ENCODE assay signal across 28 mouse cellular contexts in genomic region chr9:43465731-43466330, GRCm38 (mm10).
DNase-seq lines count a peak whose midpoint lies in the region; ATAC-seq and TF ChIP-seq lines count a peak whose summit lies in the region.
"Had no signal": no experiment of that assay in that cellular context is flagged by ENCODE, and none has a peak within 500 bp of the region (broad histone marks: within the 10 kb centered on the region; RNA-seq: fewer than 3 reads in every experiment).

No protein-coding gene starts in this region.

- no peak for ATAC-seq in heart, embryonic 12.5 days (ENCODE audit: insufficient number of reproducible peaks, low FRiP score)
- no peak for ATAC-seq in forebrain, embryonic 14.5 days
- ATAC-seq: intestine, postnatal 0 days; Patski had no signal

- intact Hi-C loops in heart, postnatal 10 days (cut with DNase I): no loop called here

- no peaks in the 10 kb centered on the region for H3K4me1 ChIP-seq in heart, embryonic 12.5 days (replicated peaks)
- peaks cover 25% of the 10 kb centered on the region for H3K4me1 ChIP-seq in kidney, adult 2 months (ENCODE audit: control insufficient read depth, insufficient read depth, low read length)
- H3K4me1 ChIP-seq in forebrain, embryonic 14.5 days (ENCODE audit: control insufficient read depth, insufficient read depth, low read length): 0 out of 2 replicates have a peak, but pooled peaks cover 2% of the 10 kb centered on the region
- H3K4me1 ChIP-seq: lung, embryonic 15.5 days; neural tube, embryonic 13.5 days had no signal

- H3K27ac ChIP-seq in heart, embryonic 12.5 days (ENCODE audit: poor library complexity, severe bottlenecking): no peak overlapping the region
- peak overlapping the region; percentile 95 for H3K27ac ChIP-seq in kidney, adult 2 months (ENCODE audit: insufficient read depth, low read depth, low read length)
- no peak overlapping the region for H3K27ac ChIP-seq in forebrain, embryonic 14.5 days (ENCODE audit: low read depth, low read length)
- H3K27ac ChIP-seq: embryonic facial prominence, embryonic 10.5 days; embryonic facial prominence, embryonic 15.5 days; forebrain, embryonic 12.5 days; hindbrain, embryonic 14.5 days; layer of hippocampus, adult 2 months; left cerebral cortex, adult 2 months; limb, embryonic 13.5 days; liver, embryonic 14.5 days; lung, embryonic 15.5 days; midbrain, embryonic 12.5 days; neural tube, embryonic 13.5 days had no signal

- peaks cover 26% of the 10 kb centered on the region for H3K27me3 ChIP-seq in heart, embryonic 12.5 days (replicated peaks)
- H3K27me3 ChIP-seq in kidney, adult 2 months (replicated peaks; ENCODE audit: control insufficient read depth, insufficient read depth, low read length): no peaks in the 10 kb centered on the region
- H3K27me3 ChIP-seq in forebrain, embryonic 14.5 days (replicated peaks; ENCODE audit: control insufficient read depth, insufficient read depth, low read length): no peaks in the 10 kb centered on the region
- H3K27me3 ChIP-seq: embryonic facial prominence, embryonic 15.5 days; limb, embryonic 13.5 days; lung, embryonic 15.5 days; midbrain, embryonic 12.5 days; neural tube, embryonic 13.5 days had no signal

- no peak overlapping the region for H3K9ac ChIP-seq in heart, embryonic 12.5 days
- H3K9ac ChIP-seq in forebrain, embryonic 14.5 days (ENCODE audit: low read length): no peak overlapping the region
- H3K9ac ChIP-seq: embryonic facial prominence, embryonic 15.5 days; forebrain, embryonic 12.5 days; hindbrain, embryonic 14.5 days; limb, embryonic 13.5 days; liver, embryonic 14.5 days; lung, embryonic 15.5 days; midbrain, embryonic 12.5 days; neural tube, embryonic 13.5 days had no signal

- H3K36me3 ChIP-seq in heart, embryonic 12.5 days: no peaks in the 10 kb centered on the region
- H3K36me3 ChIP-seq in kidney, adult 2 months (ENCODE audit: control insufficient read depth, insufficient read depth, low read length): no peaks in the 10 kb centered on the region
- H3K36me3 ChIP-seq in forebrain, embryonic 14.5 days (ENCODE audit: control insufficient read depth, insufficient read depth, low read length): no peaks in the 10 kb centered on the region
- H3K36me3 ChIP-seq: embryonic facial prominence, embryonic 10.5 days; embryonic facial prominence, embryonic 15.5 days; forebrain, embryonic 12.5 days; limb, embryonic 13.5 days; lung, embryonic 15.5 days; midbrain, embryonic 12.5 days; neural tube, embryonic 13.5 days had no signal

- no peaks in the 10 kb centered on the region for H3K9me3 ChIP-seq in heart, embryonic 12.5 days (replicated peaks)
- no peaks in the 10 kb centered on the region for H3K9me3 ChIP-seq in forebrain, embryonic 14.5 days (replicated peaks; ENCODE audit: control insufficient read depth, low read length)
- H3K9me3 ChIP-seq: embryonic facial prominence, embryonic 10.5 days; embryonic facial prominence, embryonic 15.5 days; forebrain, embryonic 12.5 days; limb, embryonic 13.5 days; lung, embryonic 15.5 days; midbrain, embryonic 12.5 days; neural tube, embryonic 13.5 days had no signal

- H3K4me2 ChIP-seq in heart, embryonic 12.5 days: no peak overlapping the region
- H3K4me2 ChIP-seq in forebrain, embryonic 14.5 days (ENCODE audit: low read length): no peak overlapping the region
- H3K4me2 ChIP-seq: embryonic facial prominence, embryonic 15.5 days; forebrain, embryonic 12.5 days; hindbrain, embryonic 14.5 days; limb, embryonic 13.5 days; lung, embryonic 15.5 days; midbrain, embryonic 12.5 days; neural tube, embryonic 13.5 days had no signal

- DNase-seq in heart, postnatal 10 days: peak; percentile 23 to 37
- DNase-seq in kidney, adult 2 months: peak; percentile 65
- no peak for DNase-seq in kidney, postnatal 4 days
- peak; percentile 25 for DNase-seq in lung, postnatal 10 days
- no peak for DNase-seq in lung, adult 18-20 months
- no peak for DNase-seq in forebrain, embryonic 14.5 days (ENCODE audit: low spot score)
- DNase-seq: adrenal gland, postnatal 10 days; cerebellum, adult 8-10 months; cerebellum, postnatal 25 days; gastrocnemius, postnatal 10 days; lung, postnatal 36 days; right cerebral cortex, postnatal 4 days; thymus, adult 2 months; thymus, postnatal 36 days had no signal

- TF ChIP-seq POLR2A in kidney, adult 2 months (IDR thresholded peaks at IDR 0.05; ENCODE audit: low read depth, low read length): no peak

- TF ChIP-seq CTCF in kidney, adult 2 months (conservative IDR thresholded peaks at IDR 0.05; ENCODE audit: insufficient read depth, insufficient read length, low read depth, low read length): no peak

- 67% methylated on average over 8 of the region's 8 CpGs for WGBS in heart, embryonic 12.5 days
- WGBS in kidney, adult 2 months: 66% methylated on average over 8 of the region's 8 CpGs
- WGBS in forebrain, embryonic 14.5 days: 71% methylated on average over 8 of the region's 8 CpGs

- no peak overlapping the region for H3K4me3 ChIP-seq in heart, embryonic 12.5 days
- no peak overlapping the region for H3K4me3 ChIP-seq in kidney, adult 2 months (ENCODE audit: insufficient read depth, low read depth, low read length)
- no peak overlapping the region for H3K4me3 ChIP-seq in forebrain, embryonic 14.5 days (ENCODE audit: low read depth, low read length)
- H3K4me3 ChIP-seq: embryonic facial prominence, embryonic 10.5 days; embryonic facial prominence, embryonic 15.5 days; forebrain, embryonic 12.5 days; layer of hippocampus, adult 2 months; left cerebral cortex, adult 2 months; limb, embryonic 13.5 days; lung, embryonic 15.5 days; midbrain, embryonic 12.5 days; neural tube, embryonic 13.5 days had no signal

Comparison
In these comparisons a context has a peak if more than half of its experiments do, and no peak if none do; other contexts are left out.
1. DNase-seq: peak in heart, postnatal 10 days (2 of 2), kidney, adult 2 months (single experiment) and lung, postnatal 10 days (single experiment); none in kidney, postnatal 4 days (0 of 2), lung, adult 18-20 months (0 of 2) and forebrain, embryonic 14.5 days (single experiment).